Mouse (Mus musculus) heart, postnatal 14 days (tissue): Measurements from ENCODE around the gene Egln3. TPM values are rescaled to one million over a fixed set of nuclear protein-coding genes. Genes with fewer than 3 reads are reported as not detected.

Experiments used
- DNase-seq, 2 experiments: peaks; one replicate each; pipeline ENCODE4 v3.0.0; 2021 to 2022
- intact Hi-C: fragments of 180-260 bp; cut with DNase I; formaldehyde crosslinking; loops from one replicate; pipeline ENCODE4 v1.15.1; 2025
- total RNA-seq, 2 experiments: library from RNA; stranded (reverse); gene quantifications; 2 replicates each; pipeline ENCODE4 v1.2.3; 2021

Egln3 gene
- total RNA-seq, 2 experiments from 2014 or later, result 65.7 to 75.7 TPM

- DNase-seq, result peak; percentile 74 to 76
- intact Hi-C loops, result loop anchor here (5.0 to 10.0 kb wide), 3 partner anchors 62 to 340 kb away; no protein-coding TSS in a partner anchor
Measured at GRCm38 (mm10) chr12:54205195-54205594, 1.5 kb upstream of the Egln3 start.

- peak; percentile 57 to 58 for DNase-seq
- intact Hi-C loops, result loop anchor here (2.0 to 10.0 kb wide), 5 partner anchors 16 to 342 kb away; no protein-coding TSS in a partner anchor
Measured at GRCm38 (mm10) chr12:54202765-54203655, 650 bp downstream of the Egln3 start.

GRCm38 (mm10) chr12:54202276-54202675 lies 1.4 kb downstream of the Egln3 start:
- intact Hi-C loops, result loop anchor here (2.0 to 10.0 kb wide), 5 partner anchors 15 to 343 kb away; no protein-coding TSS in a partner anchor
- DNase-seq, result peak in 1 of 2 experiments; percentile 47

- intact Hi-C loops, result loop anchor here (5.0 to 10.0 kb wide), 4 partner anchors 86 to 344 kb away; no protein-coding TSS in a partner anchor
- DNase-seq, result no peak
Measured at GRCm38 (mm10) chr12:54200856-54201255, 2.8 kb downstream of the Egln3 start.

GRCm38 (mm10) chr12:54200172-54200571 lies 3.5 kb downstream of the Egln3 start:
- DNase-seq, result peak in 1 of 2 experiments; percentile 34
- intact Hi-C loops, result loop anchor here (5.0 to 10.0 kb wide), 4 partner anchors 87 to 345 kb away; no protein-coding TSS in a partner anchor

- no peak for DNase-seq
- intact Hi-C loops, result no loop called here
Measured at GRCm38 (mm10) chr12:54198282-54198918, 5.3 kb downstream of the Egln3 start.

- DNase-seq, result no peak
- intact Hi-C loops, result no loop called here
Measured at GRCm38 (mm10) chr12:54197849-54198248, 5.8 kb downstream of the Egln3 start.

GRCm38 (mm10) chr12:54197301-54197782 lies 6.3 kb downstream of the Egln3 start:
- intact Hi-C loops, result no loop called here
- DNase-seq, result no peak

- no peak for DNase-seq
- intact Hi-C loops, result no loop called here
Measured at GRCm38 (mm10) chr12:54196881-54197280, 6.8 kb downstream of the Egln3 start.

- intact Hi-C loops, result no loop called here
- no peak for DNase-seq
Measured at GRCm38 (mm10) chr12:54194159-54194558, 9.5 kb downstream of the Egln3 start.

GRCm38 (mm10) chr12:54192305-54192661 lies 11.4 kb downstream of the Egln3 start:
- intact Hi-C loops, result no loop called here
- no peak for DNase-seq

- intact Hi-C loops, result no loop called here
- peak; percentile 95 to 97 for DNase-seq
Measured at GRCm38 (mm10) chr12:54191608-54192304, 11.9 kb downstream of the Egln3 start.

GRCm38 (mm10) chr12:54191181-54191580 lies 12.5 kb downstream of the Egln3 start:
- intact Hi-C loops, result no loop called here
- DNase-seq, result no peak

- intact Hi-C loops, result loop anchor here (2.0 kb wide), 1 partner anchor 15 kb away; the partner anchor contains the start of gene Egln3
Measured at GRCm38 (mm10) chr12:54187812-54188600, 15.7 kb downstream of the Egln3 start.

GRCm38 (mm10) chr12:54186926-54187623 lies 16.6 kb downstream of the Egln3 start:
- intact Hi-C loops, result loop anchor here (2.0 kb wide), 1 partner anchor 16 kb away; the partner anchor contains the start of gene Egln3
- DNase-seq, result no peak

More at GRCm38 (mm10) chr12:54187812-54188600, 15.7 kb downstream of the Egln3 start:
- DNase-seq, result peak; percentile 49 to 56

- DNase-seq, result no peak
- intact Hi-C loops, result no loop called here
Measured at GRCm38 (mm10) chr12:54184264-54184663, 19.4 kb downstream of the Egln3 start.

GRCm38 (mm10) chr12:54178323-54178722 lies 25.3 kb downstream of the Egln3 start:
- intact Hi-C loops, result no loop called here
- DNase-seq, result no peak

- DNase-seq, result no peak
- intact Hi-C loops, result no loop called here
Measured at GRCm38 (mm10) chr12:54168786-54169185, 34.9 kb downstream of the Egln3 start.

- DNase-seq, result no peak
- intact Hi-C loops, result no loop called here
Measured at GRCm38 (mm10) chr12:54167737-54168136, 35.9 kb downstream of the Egln3 start.
